12 mouse cellular contexts compared by ENCODE assay signal in the genomic region with DNA sequence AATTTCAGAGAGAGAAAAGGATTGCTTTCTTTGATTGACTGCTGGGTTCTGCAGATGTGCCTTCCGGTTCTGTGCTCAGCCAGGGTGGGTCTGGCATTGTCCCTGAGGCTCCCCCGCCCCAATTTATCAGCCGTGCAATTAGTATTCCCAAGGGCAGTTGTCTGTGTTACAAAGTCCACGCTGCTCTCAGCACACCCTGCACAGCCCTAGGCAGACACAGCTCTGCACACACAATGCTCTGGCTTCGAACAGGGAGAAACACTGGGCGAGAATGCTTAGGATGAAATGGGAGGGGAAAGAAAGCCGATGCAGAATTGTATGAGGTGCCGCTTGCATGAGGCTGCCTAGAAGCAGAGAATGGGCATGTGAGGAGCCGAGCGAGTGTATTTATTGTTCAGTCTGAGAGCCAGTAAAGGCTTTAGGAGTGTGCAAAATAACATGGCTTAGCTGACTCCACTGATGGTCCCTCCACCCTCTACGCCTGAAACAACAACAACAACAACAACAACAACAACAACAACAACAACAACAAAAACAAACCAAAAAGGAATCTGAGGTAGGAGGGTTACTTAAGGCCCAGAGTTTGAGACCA. TPM values are rescaled to one million over a fixed set of nuclear protein-coding genes. Genes with fewer than 3 reads are reported as not detected.
DNase-seq lines count a peak whose midpoint lies in the region; ATAC-seq lines count a peak whose summit lies in the region.
"Had no signal": no experiment of that assay in that cellular context is flagged by ENCODE, and none has a peak within 500 bp of the region (broad histone marks: within the 10 kb centered on the region; RNA-seq: fewer than 3 reads in every experiment).

No protein-coding gene starts in this region.

- H3K4me2 ChIP-seq in forebrain, embryonic 14.5 days (ENCODE audit: low read length), result peak overlapping the region; percentile 11; the same call in 1 of the 2 replicates

- peak; percentile 87 for ATAC-seq in forebrain, embryonic 14.5 days
- no peak for ATAC-seq in erythroid progenitor cell, adult 5-6 weeks (replicated peaks; ENCODE audit: low FRiP score, poor library complexity, severe bottlenecking)
- ATAC-seq: lung, postnatal 0 days had no signal

- no peaks in the 10 kb centered on the region for H3K9me3 ChIP-seq in forebrain, embryonic 14.5 days (replicated peaks; ENCODE audit: control insufficient read depth, low read length)
- H3K9me3 ChIP-seq in midbrain, embryonic 10.5 days (replicated peaks), result no peaks in the 10 kb centered on the region

- H3K27ac ChIP-seq in forebrain, embryonic 14.5 days (ENCODE audit: low read depth, low read length), result peak overlapping the region; percentile 89
- peak overlapping the region; percentile 96 for H3K27ac ChIP-seq in midbrain, embryonic 10.5 days (replicated peaks)
- H3K27ac ChIP-seq: gastrocnemius, adult 2 months; left cerebral cortex, adult 2 months had no signal

- DNase-seq in right cerebral cortex, postnatal 4 days, result peak; percentile 16
- DNase-seq in right cerebral cortex, adult 18-20 months, result no peak
- peak; percentile 88 for DNase-seq in forebrain, embryonic 14.5 days (ENCODE audit: low spot score)
- DNase-seq in midbrain, embryonic 10.5 days (ENCODE audit: low spot score), result peak; percentile 82
- DNase-seq in kidney, postnatal 10 days, result no peak
- DNase-seq in heart, adult 8-10 months (ENCODE audit: low spot score), result no peak
- DNase-seq in kidney, adult 9 months, result no peak
- DNase-seq: gastrocnemius, adult 2 months had no signal

- H3K27me3 ChIP-seq in forebrain, embryonic 14.5 days (replicated peaks; ENCODE audit: control insufficient read depth, insufficient read depth, low read length), result no peaks in the 10 kb centered on the region
- no peaks in the 10 kb centered on the region for H3K27me3 ChIP-seq in midbrain, embryonic 10.5 days (ENCODE audit: low read depth, poor library complexity, severe bottlenecking)
- H3K27me3 ChIP-seq: CH12.LX had no signal

- H3K4me1 ChIP-seq in forebrain, embryonic 14.5 days (ENCODE audit: control insufficient read depth, insufficient read depth, low read length), result peaks cover 28% of the 10 kb centered on the region
- peaks cover 54% of the 10 kb centered on the region for H3K4me1 ChIP-seq in midbrain, embryonic 10.5 days

- WGBS in forebrain, embryonic 14.5 days, result 11% methylated on average over 11 of the region's 11 CpGs
- WGBS in midbrain, embryonic 10.5 days, result 29% methylated on average over 11 of the region's 11 CpGs

- no peaks in the 10 kb centered on the region for H3K36me3 ChIP-seq in forebrain, embryonic 14.5 days (ENCODE audit: control insufficient read depth, insufficient read depth, low read length)
- no peaks in the 10 kb centered on the region for H3K36me3 ChIP-seq in midbrain, embryonic 10.5 days

- no peak overlapping the region for H3K4me3 ChIP-seq in forebrain, embryonic 14.5 days (ENCODE audit: low read depth, low read length)
- peak overlapping the region; percentile 30 for H3K4me3 ChIP-seq in midbrain, embryonic 10.5 days
- H3K4me3 ChIP-seq: gastrocnemius, adult 2 months; left cerebral cortex, adult 2 months had no signal

- H3K9ac ChIP-seq in forebrain, embryonic 14.5 days (ENCODE audit: low read length), result peak overlapping the region; percentile 40; the same call in 1 of the 2 replicates

RNA-seq across cellular contexts. Expression of gene Arhgap21, which starts 42.2 kb away (rescaled TPM):
- polyA plus RNA-seq in forebrain, embryonic 14.5 days (2014; fragmentation: Nextera tagmentation; extraction: Ambion mirVana), result 34.0 and 43.0 TPM in 2 replicates
- polyA plus RNA-seq in midbrain, embryonic 10.5 days (2016; fragmentation: Nextera tagmentation; extraction: Ambion mirVana), result 28.3 and 40.4 TPM in 2 replicates
- total RNA-seq in erythroid progenitor cell, adult 5-6 weeks (2015; ENCODE audit: low replicate concordance), result 103 and 130 TPM in 2 replicates
- 115 and 125 TPM in 2 replicates for total RNA-seq in erythroid progenitor cell, adult 5-6 weeks (2017; ENCODE audit: low replicate concordance)
- 10 to 100 TPM; 77.8 to 86.8 (median 81.9) TPM for total RNA-seq in heart, adult 8-10 months (2022)

Comparison
In these comparisons a context has a peak if more than half of its experiments do, and no peak if none do; other contexts are left out.
1. DNase-seq: peak in right cerebral cortex, postnatal 4 days (single experiment), forebrain, embryonic 14.5 days (single experiment) and midbrain, embryonic 10.5 days (single experiment); none in right cerebral cortex, adult 18-20 months (single experiment), kidney, postnatal 10 days (single experiment), heart, adult 8-10 months (single experiment) and kidney, adult 9 months (single experiment).